Mouse (Mus musculus) small intestine, adult 2 months (tissue): Measurements from ENCODE around the gene Iffo1.

Experiments used
- CTCF ChIP-seq: fragments of 200-500 bp; IDR thresholded peaks from 2 replicates; pipeline ENCODE4 v1.5.1; 2012; ENCODE audit warnings: low read depth, mild to moderate bottlenecking, control low read depth, inconsistent platforms, low read length, moderate library complexity, mixed read lengths; ENCODE audit not compliant: insufficient replicate concordance, insufficient read length; ENCODE audit errors: extremely low read depth
- POLR2A ChIP-seq: fragments of 200-500 bp; IDR thresholded peaks from 2 replicates; pipeline ENCODE4 v1.6.1; 2012; ENCODE audit warnings: low read depth, mild to moderate bottlenecking, control low read depth, inconsistent platforms, low read length, moderate library complexity

- no peak for TF ChIP-seq POLR2A
- TF ChIP-seq CTCF = no peak
Observed at GRCm38 (mm10) chr6:125146797-125147196, 1.8 kb downstream of the Iffo1 start.
